Mouse (Mus musculus) kidney, adult 2 months (tissue): ENCODE measurements around the gene AA792892. TPM values are rescaled to one million over a fixed set of nuclear protein-coding genes. Genes with fewer than 3 reads are reported as not detected.
"Not testable (repeated sequence)": the region's sequence is repeated elsewhere in the genome, so short reads cannot be mapped to it uniquely, and the experiment has no call there.

Source experiments
- DNase-seq: peaks from one replicate; pipeline ENCODE4 v3.0.0; 2021
- H3K27ac ChIP-seq: fragments of 200-500 bp; 2 replicates; pipeline ENCODE4 v1.5.1; 2012; ENCODE audit warnings: low read depth, low read length, control low read depth, inconsistent platforms; ENCODE audit not compliant: insufficient read depth
- H3K27me3 ChIP-seq: fragments of 200-500 bp; replicated peaks from 2 replicates; pipeline ENCODE4 v1.6.1; 2012; ENCODE audit warnings: mild to moderate bottlenecking, moderate library complexity, low read length, inconsistent platforms; ENCODE audit not compliant: control insufficient read depth, insufficient read depth
- H3K36me3 ChIP-seq: fragments of 200-500 bp; 2 replicates; pipeline ENCODE4 v1.6.1; 2012; ENCODE audit warnings: mild to moderate bottlenecking, moderate library complexity, low read length, inconsistent platforms; ENCODE audit not compliant: control insufficient read depth, insufficient read depth
- H3K4me1 ChIP-seq: fragments of 200-500 bp; 2 replicates; pipeline ENCODE4 v1.6.1; 2011; ENCODE audit warnings: low read length; ENCODE audit not compliant: control insufficient read depth, insufficient read depth
- H3K4me3 ChIP-seq: fragments of 200-500 bp; 2 replicates; pipeline ENCODE4 v1.5.1; 2011; ENCODE audit warnings: mild to moderate bottlenecking, low read depth, low read length, control low read depth; ENCODE audit not compliant: insufficient read depth
- WGBS: fragments of 180-500 bp; shearing (Covaris S2); methylation state at CpG from one replicate; pipeline ENCODE4 v1.1.7; 2018; 5-methylcytosine and 5-hydroxymethylcytosine counted together
- polyA plus RNA-seq: library from polyadenylated mRNA; depleted of rRNA; stranded (reverse); fragments of >200 nt; gene quantifications from 2 replicates; pipeline ENCODE4 v1.2.3, GENCODE M21; 2012; rRNA removed

AA792892 gene
- polyA plus RNA-seq, result not detected in 2 replicates

DNA sequence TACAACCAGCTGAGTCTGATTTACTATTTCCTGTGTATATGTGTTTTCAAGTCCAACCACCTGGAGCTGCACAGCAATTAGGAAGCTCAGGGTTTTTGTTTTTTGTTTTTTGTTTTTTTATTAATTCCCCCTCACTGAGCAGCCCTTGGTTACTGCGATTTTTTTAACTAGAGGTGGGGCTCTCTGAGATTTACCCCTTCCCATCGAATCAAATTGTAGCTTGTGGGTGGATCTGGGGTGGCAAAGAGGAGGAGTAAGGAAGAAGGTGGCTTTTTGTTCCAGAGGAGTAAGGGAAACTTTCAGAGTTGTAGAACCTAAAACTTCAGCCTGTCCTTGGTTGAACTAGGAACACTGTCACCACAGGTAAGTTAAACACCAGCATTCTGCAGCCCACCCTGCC is at the start of gene AA792892:
TSS of gene AA792892 (plus strand) at position 301 of the 400 bp plus-strand sequence.
- WGBS, result no CpG with 5 or more reads among the region's 2 CpGs
- not testable (repeated sequence) for H3K27me3 ChIP-seq, DNase-seq, H3K4me3 ChIP-seq, H3K27ac ChIP-seq, H3K36me3 ChIP-seq, H3K4me1 ChIP-seq

DNA sequence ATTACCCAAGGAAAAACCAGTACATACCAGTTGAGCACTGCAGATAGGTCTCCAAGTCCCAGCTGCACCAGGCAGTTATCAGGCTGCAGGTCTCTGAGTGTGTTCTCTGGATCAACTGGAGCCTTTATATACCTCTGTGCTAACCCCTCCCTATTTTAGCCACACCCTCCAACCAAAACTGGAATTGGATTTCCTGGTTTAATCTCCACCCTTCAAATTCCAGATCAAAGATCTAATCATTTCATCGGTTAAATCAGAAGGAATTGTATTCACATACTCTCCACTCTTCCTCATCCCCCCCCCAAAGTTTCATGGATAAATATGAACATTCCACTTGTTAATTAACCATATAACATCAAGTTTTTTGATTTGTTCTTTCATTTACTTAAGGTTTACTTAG is 32.9 kb upstream of the AA792892 start, which contains the start of gene A430089I19Rik:
TSS of gene A430089I19Rik (minus strand) at position 101 of the 400 bp plus-strand sequence.
- 81% methylated on average over 1 of the region's 1 CpGs for WGBS

DNA sequence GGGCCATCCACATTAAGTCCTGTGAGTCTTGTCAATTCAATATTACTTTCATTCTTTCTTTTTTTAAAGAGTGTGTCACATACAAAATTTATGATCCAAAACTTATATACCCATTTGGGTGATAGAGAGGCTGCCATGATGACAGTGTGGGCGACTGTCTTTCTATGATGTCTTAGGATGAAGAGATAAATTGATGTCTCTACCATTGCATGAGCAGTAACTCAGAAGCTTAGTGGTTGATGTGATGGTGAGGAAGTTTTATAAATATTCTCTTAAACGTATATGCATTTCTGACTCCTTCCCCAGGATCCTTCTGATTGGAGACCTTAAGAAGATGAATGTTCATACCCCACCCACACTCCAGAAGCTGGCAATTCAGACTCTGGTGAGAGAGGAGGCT is 25.4 kb upstream of the AA792892 start, which contains the start of gene Gm6502:
TSS of gene Gm6502 (plus strand) at position 301 of the 400 bp plus-strand sequence.
- no CpG with 5 or more reads among the region's 2 CpGs for WGBS
- H3K27me3 ChIP-seq, DNase-seq: not testable (repeated sequence)

More for the DNA sequence above, 32.9 kb upstream of the AA792892 start, which contains the start of gene A430089I19Rik:
- DNase-seq, H3K36me3 ChIP-seq, H3K4me1 ChIP-seq, H3K27me3 ChIP-seq, H3K27ac ChIP-seq, H3K4me3 ChIP-seq: not testable (repeated sequence)

More for the DNA sequence above, 25.4 kb upstream of the AA792892 start, which contains the start of gene Gm6502:
- H3K4me1 ChIP-seq, H3K4me3 ChIP-seq, H3K27ac ChIP-seq, H3K36me3 ChIP-seq: not testable (repeated sequence)

Other genes starting within 250 kb of the AA792892 start
- gene Gm3106, start 121.7 kb upstream of the AA792892 start, polyA plus RNA-seq, result not detected in 2 replicates
- gene A430089I19Rik, start 33.0 kb upstream of the AA792892 start, polyA plus RNA-seq, result not detected in 2 replicates
- gene Gm6502, start 25.3 kb upstream of the AA792892 start, polyA plus RNA-seq, result not detected in 2 replicates
- gene Gm7682, start 106.0 kb downstream of the AA792892 start, polyA plus RNA-seq, result not detected in 2 replicates
- gene Gm3139, start 186.5 kb downstream of the AA792892 start, polyA plus RNA-seq, result not detected in 2 replicates